Mouse (Mus musculus) frontal cortex, adult (tissue): Measurements from ENCODE around the gene Polm.
A peak's percentile ranks its signal among the peaks of the same experiment; 100 is the strongest.
"Not testable (repeated sequence)": the region's sequence is repeated elsewhere in the genome, so short reads cannot be mapped to it uniquely, and the experiment has no call there.

Experiments used
- ATAC-seq: cut with Nextera tagmentation; 2 replicates; pipeline ENCODE4 v1.9.2; 2017; ENCODE audit warnings: mild to moderate bottlenecking, moderate library complexity, mixed read lengths; ENCODE audit not compliant: low TSS enrichment

Polm gene

DNA sequence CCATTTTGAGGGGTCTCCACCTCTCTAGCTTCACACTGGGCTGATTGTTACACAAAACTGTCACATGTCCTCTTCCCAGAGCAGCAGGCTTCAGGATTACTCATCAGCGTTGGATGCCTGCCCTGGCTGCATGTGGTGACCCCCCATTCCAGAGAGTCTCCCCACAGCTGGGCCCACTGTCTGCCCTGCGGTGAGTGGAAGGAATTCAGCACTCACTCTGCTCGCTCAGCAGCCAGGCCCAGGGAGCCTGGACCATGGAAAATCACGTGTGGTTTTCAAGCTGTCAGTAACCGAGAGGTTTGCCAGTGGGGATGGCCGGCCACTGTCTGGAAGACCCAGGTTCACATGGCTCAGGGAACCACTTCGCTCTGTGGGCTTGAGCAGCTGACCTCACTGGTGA lies 18.1 kb upstream of the Polm start:
- peak; percentile 50; the same call in 1 of the 2 replicates for ATAC-seq

DNA sequence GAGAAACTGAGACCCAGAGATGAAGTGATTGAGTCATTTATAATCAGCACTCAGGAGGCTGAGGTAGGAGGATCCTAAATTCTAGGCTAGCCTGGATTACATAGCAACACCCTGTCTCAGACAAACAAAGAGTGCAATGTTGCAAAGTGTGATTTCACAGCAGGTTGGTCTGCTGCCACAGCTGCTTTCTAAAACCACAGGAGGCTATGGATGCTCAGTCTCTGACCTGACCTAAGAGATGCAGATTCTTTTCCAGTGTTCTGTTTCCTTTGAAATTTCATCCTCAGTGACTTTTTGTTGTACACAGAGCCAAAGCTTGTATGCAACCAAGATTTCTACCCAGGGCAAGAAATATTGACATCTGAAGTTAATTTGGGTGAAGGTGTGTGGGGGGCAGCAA lies 17.7 kb upstream of the Polm start:
- no peak for ATAC-seq

DNA sequence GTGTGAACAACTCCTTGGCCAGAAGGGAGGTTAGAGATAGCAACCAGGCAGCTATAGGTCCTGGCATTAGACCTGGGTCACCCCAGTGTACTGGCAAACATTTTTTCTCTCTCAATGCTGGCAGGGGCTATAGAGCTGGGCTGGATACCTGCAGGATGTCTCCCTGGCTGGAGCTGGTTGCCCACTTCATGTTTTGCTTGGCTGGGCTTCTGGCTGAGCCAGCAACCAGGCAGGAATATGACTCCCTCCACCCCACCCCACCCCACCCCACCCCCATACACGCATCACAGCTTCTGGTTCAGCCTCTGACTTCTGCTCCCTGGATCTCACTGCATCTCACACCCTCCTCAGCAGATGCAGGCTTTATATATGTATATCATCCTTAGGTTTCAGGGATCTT lies 14.5 kb upstream of the Polm start:
- no peak for ATAC-seq

DNA sequence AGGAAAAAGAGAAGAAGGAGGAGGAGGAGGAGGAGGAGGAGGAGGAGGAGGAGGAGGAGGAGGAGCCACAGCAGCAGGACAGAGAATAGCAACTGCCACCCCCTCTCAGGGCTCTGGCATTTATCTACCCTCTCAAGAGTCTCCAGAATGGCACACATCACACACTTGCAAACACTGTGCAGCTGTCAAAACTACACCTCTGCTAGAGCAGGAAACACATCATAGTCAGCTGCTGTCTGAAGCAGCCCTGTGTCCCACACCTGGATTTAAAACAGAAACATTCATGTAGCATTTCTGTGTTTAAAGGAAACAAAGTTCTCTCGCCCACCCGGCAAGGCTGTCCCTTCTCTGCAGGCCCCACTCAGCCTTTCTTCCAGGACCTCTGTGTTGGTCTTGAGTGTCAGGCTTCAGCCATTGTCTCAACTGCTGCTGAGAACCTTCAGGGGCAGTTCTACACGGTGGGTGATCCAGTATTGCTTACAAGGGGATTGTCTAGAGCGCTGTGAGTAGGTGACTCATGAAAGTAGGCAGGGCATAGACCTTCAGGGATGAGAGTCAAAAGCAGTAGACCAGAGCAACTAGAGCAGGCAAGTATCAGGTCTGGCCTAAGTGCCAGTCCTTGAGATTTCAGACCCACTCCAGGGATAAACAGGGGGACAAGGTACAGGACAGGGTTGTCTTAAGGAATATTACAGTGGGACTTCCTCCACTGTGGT lies 13.4 kb upstream of the Polm start:
- ATAC-seq, result no peak

DNA sequence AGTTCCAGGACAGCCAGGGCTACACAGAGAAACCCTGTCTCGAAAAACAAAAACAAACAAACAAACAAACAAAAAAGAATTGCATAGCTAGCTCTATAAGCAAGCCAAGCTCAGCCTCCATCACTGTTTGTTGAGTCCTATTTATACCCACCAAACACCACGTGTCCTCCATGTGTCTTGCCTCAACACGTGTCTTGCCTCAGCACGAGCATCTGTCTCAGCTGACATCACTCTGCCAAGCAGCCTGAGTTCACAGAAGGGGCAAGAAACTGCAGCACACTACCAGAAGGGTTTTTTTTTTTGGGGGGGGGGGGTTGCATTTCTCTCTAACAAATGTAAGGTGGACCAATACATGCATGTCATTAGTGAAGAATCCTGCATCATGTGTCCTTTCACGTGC lies 12.6 kb upstream of the Polm start:
- ATAC-seq, result no peak

DNA sequence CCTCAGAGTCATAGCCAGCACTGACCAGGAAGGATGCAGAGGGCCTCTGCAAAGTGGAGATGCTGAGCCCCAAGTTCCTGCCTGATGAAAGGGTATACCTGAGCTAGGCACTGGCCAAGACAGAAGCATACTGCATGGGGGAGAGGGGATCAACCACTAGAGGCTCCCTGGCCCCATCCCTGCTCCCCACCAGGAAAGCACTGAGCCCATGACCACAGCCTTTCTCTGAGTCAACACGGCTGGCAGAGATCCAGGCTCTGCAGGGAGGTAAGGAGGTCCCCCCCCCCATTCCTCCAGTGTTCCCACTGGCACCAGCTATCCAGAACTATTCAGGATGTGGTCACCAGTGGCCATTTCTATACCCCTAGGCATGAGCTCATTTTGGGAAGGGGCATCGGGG lies 11.5 kb upstream of the Polm start:
- no peak for ATAC-seq

DNA sequence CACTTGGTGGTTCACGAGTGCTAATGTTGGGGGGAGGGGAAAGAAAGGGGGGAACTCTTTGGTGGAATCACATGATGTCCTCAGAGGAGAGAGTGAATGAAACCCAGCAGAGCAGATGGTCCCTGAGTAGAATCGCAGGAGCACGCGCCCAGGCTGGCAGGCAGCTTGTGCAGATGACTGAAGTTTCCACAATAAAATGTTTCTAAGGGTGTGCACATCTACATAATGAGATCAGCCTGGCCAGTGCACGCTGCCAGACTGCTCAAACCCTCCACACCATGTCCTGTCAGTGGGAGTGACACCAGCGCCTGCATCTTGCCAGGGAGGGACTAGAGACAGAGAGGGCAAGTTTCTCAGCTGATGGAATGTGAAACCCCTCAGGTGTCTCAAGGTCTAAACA lies 10.9 kb upstream of the Polm start:
- peak; percentile 89 for ATAC-seq

DNA sequence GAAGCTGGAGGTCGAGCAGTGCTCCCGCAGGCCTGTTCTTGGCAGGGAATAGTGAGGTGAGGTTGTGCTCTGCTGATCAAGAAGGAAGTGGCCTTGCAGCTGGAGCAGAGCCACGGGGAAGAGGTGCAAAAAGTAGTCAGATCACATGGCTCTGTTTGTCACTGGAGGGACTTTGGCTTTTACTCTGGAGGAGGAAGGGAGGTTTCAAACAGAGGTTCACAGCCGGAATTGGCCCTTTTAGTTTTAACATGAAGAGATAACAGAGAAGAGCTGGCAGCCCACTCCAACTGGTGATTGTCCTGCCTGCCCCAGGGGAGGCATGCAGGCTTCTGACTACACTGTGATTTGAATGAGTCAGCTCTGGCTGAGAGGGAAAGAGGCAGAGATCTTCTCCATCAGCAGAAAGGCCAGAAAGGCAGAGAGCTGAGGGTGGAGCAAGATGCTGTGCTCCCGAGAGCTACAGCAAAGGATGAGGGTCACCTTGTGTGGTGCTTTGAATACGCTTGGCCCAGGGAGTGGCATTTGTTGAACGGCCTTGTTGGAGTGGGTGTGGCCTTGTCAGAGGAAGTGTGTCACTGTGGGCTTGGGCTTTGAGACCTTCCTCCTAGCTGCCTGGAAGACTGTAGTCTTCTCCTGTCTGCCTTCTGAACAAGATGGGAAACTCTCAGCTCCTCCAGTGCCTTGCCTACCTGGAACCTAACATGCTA lies 9.0 kb upstream of the Polm start:
- ATAC-seq, result no peak

DNA sequence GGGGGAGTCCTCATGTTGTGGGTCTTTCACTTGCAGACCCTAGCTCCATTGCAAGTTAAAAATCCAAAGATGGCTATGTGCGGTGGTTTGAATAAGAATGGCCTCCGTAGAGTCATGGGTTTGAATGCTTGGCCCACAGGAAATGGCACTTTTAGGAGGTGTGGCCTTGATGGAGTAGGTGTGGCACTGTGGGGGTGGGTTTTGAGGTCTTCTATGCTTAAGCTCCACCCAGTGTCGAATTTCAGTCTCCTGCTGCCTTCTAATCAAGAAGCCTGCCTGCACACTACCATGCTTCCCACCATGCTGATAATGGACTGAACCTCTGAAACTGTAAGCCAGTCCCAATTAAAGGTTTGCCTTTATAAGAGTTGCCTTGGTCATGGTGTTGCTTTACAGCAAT lies 5.3 kb upstream of the Polm start:
- no peak for ATAC-seq

DNA sequence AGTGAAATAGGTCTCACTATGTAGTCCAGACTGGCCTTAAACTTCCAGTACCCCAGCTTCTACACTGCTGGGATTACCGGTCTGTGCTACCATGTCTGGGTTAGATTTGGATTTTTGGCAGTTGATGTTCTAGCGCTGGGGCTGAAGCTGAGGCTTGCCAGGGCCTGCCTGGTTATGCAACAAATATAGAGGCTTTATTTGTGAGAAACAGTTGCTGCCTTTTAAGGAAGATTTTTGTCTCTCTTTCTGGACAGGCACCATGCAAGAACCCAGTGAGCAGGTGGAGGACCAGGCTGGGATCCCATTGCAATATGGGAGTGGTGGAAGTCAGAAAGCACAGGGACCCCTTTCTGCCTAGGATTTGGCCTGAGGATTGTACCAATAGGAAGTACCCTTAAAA lies 3.9 kb upstream of the Polm start:
- ATAC-seq, result no peak

DNA sequence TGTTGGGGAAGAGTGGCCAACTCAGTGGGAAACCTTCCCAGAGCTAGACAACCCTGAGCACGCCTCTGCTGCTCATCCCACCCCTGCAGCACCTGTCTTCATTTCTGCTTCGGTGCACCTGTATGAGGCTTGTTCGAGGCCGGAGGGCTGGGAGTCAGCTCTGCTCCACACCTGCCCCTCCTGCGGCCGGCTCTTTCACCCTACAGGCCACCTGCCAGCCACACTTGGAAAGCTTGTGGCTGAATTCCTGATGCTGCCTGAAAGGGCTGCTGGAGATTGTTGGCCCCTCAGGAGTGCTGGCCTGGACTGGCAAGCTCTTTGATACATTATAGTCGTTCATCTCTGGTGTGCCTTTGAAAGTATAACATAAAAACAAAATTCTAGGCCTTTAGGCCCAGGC lies 2.5 kb upstream of the Polm start:
- ATAC-seq, result no peak

DNA sequence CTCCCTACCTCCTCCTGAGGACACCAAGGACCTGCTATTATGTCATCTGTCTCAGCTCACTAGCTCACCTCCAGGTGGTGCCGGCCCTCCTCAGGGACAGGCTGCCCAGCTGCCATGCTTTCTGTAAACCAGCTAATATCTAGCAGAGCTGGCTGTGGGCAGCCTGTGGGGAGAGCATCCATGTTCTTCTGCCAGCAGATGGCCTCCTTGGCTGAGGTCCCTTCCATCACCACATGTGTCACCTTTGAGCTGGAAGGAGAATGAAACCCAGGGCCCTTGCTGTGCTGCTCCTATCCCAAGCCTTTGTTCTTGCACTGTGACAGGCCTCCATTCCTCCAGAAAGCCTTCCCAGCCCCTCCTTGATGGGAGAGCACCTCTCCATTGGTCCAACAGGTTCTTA lies 1.7 kb downstream of the Polm start:
- ATAC-seq, result no peak

DNA sequence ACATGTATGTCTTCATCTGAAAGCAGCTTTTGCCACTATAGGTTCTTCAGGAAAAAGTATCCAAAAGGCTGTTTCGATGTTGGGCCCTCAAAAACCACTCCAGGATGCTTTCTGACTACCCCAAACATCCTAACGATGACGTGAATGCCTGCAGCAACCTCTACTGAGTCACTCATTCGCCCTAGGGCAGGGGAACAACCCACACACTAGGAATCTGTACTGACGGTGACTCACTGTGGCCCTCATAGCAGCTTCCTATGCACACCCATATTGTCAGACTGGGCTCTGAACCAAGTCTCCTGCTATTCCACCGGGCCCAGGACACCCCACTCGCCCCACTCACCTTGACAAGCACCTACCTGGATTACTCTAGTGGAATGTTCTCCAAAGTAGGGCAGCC lies 2.8 kb downstream of the Polm start:
- peak; percentile 38; the same call in 1 of the 2 replicates for ATAC-seq

DNA sequence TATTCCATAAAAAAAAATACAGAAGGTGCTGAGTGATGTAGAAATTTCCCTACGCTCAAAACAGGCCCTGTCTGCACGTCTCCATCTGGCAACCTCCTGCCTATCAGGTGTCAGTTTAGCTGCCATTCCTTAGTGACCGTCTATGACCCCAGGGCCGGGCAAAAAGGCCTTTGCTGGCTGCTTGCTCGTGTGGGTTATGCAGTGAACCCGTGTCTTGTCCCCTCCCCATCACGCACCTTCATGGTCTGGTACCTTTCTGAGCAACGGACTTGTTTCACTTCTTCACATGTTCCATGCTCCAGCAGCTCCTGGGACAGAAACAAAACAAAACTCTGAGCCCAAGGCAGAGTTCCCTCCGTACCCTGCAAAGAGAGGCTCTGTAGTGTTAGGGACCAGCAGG lies 3.3 kb downstream of the Polm start:
- no peak for ATAC-seq

DNA sequence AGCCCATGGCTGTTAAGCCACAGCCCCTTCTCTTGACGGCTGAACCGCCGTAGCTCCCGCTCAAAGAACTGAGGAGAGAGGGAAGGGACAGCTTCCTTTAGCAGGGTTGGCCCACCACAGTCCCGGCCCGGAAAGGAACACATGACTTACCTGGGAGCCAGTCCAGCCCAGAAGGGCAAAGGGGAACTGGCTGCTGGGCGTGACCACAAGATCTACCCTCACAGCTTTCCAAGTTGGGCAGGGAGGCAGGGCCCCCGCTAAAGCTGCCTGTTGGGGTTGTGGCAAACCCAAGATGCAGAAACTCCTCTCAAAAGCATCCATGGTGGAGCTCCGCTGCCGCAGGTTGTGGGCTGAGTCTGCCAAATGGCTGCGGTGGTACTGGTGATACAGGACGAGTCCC lies 8.5 kb downstream of the Polm start:
- no peak for ATAC-seq

DNA sequence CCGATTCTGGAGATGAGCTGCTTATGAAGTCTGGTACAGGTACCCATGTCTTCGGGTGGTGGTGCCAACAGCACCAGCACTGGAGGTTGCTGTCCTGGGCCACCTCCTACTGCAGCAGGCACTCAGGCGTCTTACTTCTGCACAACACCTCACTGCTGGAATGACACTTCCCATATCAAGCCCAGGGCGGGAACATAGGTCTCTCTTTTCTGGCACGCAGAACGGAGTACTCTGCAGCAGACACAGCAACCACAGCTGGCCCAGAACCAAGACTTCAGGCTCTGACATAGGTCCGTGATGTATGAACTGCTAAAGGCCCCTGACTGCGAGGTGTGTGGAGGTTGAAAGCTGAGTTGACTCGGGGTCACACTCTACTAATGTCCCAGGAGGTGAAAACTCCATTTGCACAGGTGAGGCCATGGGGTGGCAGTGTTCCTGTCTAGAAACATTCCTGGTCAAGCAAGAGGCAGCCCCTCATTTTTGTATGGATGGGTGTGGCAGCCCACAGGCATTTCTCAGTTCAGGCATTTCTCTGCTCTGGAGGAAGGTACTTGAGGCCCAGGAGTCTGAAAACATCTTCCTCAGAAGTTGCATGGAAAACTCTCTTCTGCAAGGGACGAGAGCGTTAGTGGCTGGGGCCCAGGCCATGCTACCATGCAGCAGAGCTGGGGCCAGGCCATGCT lies 9.2 kb downstream of the Polm start:
- no peak for ATAC-seq

DNA sequence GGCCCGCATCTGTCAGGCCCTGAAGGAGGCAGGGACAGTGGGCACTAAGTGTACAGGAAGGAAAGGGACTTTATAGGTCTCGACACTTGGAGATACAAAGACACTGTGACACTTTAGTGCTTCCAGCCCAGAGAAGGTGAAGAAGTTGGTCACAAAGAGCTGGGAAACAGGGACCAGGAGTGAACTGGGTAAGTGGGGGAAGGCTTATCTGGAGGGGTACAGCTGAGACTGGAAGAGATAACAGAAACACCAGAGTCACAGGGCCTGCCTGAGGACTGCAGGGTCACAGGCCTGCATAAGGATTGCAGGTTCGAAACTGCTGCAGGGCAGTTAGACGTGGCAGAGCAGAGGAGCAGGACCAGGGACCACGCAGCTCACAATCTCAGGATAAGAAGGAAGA lies 9.9 kb downstream of the Polm start:
- ATAC-seq, result no peak

DNA sequence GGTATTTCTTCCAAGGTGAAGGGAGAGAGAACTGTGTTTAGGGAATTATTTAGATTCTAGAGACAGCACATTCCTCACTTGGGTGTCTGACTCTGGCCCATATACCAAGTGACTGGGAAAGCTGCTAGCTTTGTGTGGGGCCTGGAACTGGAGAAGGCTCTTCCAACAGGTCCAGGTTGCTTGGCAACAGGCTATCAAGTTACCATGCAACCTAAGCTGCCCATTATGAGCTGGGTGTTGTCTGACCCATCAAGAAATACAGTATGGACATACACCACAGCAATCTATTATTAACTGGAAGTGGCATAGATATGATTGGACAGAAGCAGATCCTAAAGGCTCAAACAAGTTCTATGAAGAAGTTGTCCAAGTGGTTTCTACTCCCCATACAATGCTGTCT lies 12.4 kb downstream of the Polm start:
- no peak for ATAC-seq

DNA sequence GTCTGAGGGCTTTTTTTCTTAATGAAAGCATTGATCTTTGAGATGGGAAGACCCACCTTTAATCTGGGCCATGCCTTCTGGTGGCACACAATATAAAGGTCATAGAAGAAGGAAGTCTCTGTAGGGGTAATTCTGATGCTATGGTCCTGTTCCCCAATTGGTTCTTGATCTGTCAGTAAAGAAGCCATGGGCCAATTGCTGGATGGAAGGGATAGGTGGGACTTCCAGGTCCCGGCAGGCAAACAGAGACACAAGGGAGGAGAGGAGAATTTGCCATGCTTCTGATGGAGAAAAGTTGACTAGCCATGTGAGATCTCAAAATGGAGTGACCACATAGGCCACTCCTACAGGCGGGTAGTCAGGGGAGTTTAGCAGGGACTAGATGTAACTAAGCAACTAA lies 18.6 kb downstream of the Polm start:
- ATAC-seq, result no peak

DNA sequence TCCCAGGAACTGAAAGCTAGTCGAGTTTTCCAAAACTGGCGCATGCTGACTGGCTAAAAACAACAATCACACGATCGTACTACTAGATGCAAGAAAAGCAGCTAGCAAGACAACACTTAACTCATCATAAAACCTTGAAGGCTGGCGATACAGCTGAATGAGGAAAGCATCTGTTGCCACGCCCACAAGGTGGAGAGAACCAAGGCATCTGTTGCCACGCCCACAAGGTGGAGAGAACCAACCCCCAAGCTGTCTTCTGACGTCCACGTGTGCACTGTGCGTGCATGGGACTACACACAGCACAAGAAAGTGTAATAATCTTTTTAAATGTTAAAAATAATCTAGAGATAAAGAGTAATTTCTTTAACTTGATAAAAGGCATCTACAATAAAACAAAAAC lies 24.4 kb downstream of the Polm start:
- no peak for ATAC-seq

DNA sequence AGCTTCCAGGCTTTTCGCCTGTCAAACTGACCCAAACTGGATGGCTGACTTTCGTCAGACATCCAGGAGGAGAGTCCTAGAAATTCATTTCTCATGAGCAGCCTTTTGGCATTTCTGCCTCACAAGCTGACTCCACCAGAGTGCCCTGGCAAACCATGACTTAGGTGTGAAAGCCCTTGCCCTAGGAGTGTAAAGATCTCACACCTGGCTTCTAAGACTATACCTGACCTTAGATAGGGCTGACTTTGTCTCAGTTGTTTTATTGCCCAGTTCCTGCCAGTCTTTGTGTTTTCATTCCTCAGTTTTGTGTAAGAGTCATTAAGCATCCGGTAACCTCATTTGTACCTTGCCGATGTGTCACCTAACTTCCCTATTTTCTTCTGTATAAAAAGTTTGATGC lies 28.3 kb downstream of the Polm start:
- ATAC-seq, result not testable (repeated sequence)

DNA sequence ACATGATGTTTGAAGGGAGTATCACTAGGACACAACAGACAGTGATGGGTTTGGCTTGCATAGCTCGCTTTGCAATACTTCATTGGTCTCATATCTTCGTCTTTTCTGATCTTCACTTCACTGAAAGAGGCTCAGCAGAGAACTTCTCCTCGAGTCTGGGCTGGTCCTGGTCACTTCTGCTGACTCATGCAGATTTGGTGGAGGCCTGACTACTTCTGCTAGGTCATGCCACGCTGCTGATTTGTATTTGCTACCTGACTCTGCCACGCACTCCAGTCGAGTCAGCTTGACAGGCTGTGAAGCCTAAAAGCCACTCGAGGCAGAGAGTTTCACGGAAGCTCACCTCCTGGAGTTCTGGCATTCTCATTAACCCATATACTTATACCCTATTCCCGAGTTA lies 29.9 kb downstream of the Polm start:
- ATAC-seq, result no peak

DNA sequence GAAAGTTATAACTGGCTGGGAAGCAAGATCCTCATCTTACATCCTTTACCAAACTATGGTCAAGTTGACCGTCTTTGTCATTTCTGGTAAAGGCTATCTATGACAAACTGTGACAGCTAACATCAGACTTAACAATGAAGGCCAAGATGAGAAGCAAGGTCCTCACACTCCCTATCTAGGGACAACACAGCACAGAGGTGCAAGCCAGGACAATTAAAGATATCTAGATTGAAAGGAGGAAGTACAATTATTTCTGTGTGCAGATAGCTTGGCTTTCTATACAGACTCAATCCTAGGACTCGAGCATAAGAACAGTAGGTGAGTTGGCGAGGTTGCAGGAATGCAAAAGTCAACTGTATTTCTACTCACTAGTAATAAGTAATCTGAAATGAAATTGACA lies 32.1 kb downstream of the Polm start:
- ATAC-seq, result no peak
